Mouse (Mus musculus) heart, embryonic 14.5 days (tissue): ENCODE results near the gene Klrb1b. TPM values are rescaled to one million over a fixed set of nuclear protein-coding genes. Genes with fewer than 3 reads are reported as not detected.

Source experiments
- ATAC-seq: fragments of 200-750 bp; cut with Nextera tagmentation; 2 replicates; pipeline ENCODE4 v1.8.0; 2017; ENCODE audit warnings: low read depth, moderate TSS enrichment; ENCODE audit not compliant: insufficient number of reproducible peaks, insufficient read depth, low FRiP score
- H3K27ac ChIP-seq, 2 experiments: fragments of 200-500 bp in 1 of 2; fragments of 300-500 bp in 1 of 2; sonication (generic) in 1 of 2; replicated peaks in 1 of 2; 2 replicates each; pipeline ENCODE4 v1.5.1; 2012 to 2014; ENCODE audit warnings: low read depth in 2 of 2, low read length in 2 of 2, control low read depth in 1 of 2, mild to moderate bottlenecking in 1 of 2, mixed read lengths in 1 of 2; ENCODE audit not compliant: control insufficient read depth in 1 of 2, insufficient read depth in 1 of 2
- H3K27me3 ChIP-seq: fragments of 300-500 bp; sonication (generic); 2 replicates; pipeline ENCODE4 v1.6.1; 2014; ENCODE audit warnings: mild to moderate bottlenecking, low read length, control low read depth; ENCODE audit not compliant: control insufficient read depth, insufficient read depth
- H3K36me3 ChIP-seq: fragments of 300-500 bp; sonication (generic); 2 replicates; pipeline ENCODE4 v1.6.1; 2014; ENCODE audit warnings: mild to moderate bottlenecking, control low read depth, low read length, mixed read lengths; ENCODE audit not compliant: control insufficient read depth, insufficient read depth
- H3K4me1 ChIP-seq, 2 experiments: fragments of 200-500 bp in 1 of 2; fragments of 300-500 bp in 1 of 2; sonication (generic) in 1 of 2; 2 replicates each; pipeline ENCODE4 v1.6.1; 2012 to 2014; ENCODE audit warnings: low read length in 2 of 2, control low read depth in 1 of 2, mixed read lengths in 1 of 2; ENCODE audit not compliant: control insufficient read depth in 2 of 2, insufficient read depth in 2 of 2
- H3K4me2 ChIP-seq: fragments of 300-500 bp; sonication (generic); 2 replicates; pipeline ENCODE4 v1.6.1; 2014; ENCODE audit warnings: mild to moderate bottlenecking, low read length
- H3K4me3 ChIP-seq, 2 experiments: fragments of 200-500 bp in 1 of 2; fragments of 300-500 bp in 1 of 2; sonication (generic) in 1 of 2; 2 replicates each; pipeline ENCODE4 v1.5.1; 2012 to 2014; ENCODE audit warnings: low read length in 2 of 2, mild to moderate bottlenecking in 2 of 2, control low read depth in 1 of 2, low read depth in 1 of 2, moderate library complexity in 1 of 2; ENCODE audit not compliant: control insufficient read depth in 1 of 2, insufficient read depth in 1 of 2
- H3K9ac ChIP-seq: fragments of 300-500 bp; sonication (generic); 2 replicates; pipeline ENCODE4 v1.6.1; 2014; ENCODE audit warnings: mild to moderate bottlenecking, low read length
- H3K9me3 ChIP-seq: fragments of 300-500 bp; sonication (generic); 2 replicates; pipeline ENCODE4 v1.6.1; 2016; ENCODE audit warnings: low read length, control low read depth; ENCODE audit not compliant: control insufficient read depth
- WGBS: fragments of 180-500 bp; shearing (Covaris S2); extraction: QIAGEN DNeasy Blood & Tissue Kit; methylation state at CpG from one replicate; pipeline ENCODE4 v1.1.7; 2014; 5-methylcytosine and 5-hydroxymethylcytosine counted together
- polyA plus RNA-seq: library from polyadenylated mRNA; unstranded; fragments of >200 nt; fragmentation: Nextera tagmentation; extraction: Ambion mirVana; gene quantifications from 2 replicates; pipeline ENCODE4 v1.2.1, GENCODE M21; 2014

The Klrb1b gene
- polyA plus RNA-seq, 1 experiment from 2014 or later, result not detected

DNA sequence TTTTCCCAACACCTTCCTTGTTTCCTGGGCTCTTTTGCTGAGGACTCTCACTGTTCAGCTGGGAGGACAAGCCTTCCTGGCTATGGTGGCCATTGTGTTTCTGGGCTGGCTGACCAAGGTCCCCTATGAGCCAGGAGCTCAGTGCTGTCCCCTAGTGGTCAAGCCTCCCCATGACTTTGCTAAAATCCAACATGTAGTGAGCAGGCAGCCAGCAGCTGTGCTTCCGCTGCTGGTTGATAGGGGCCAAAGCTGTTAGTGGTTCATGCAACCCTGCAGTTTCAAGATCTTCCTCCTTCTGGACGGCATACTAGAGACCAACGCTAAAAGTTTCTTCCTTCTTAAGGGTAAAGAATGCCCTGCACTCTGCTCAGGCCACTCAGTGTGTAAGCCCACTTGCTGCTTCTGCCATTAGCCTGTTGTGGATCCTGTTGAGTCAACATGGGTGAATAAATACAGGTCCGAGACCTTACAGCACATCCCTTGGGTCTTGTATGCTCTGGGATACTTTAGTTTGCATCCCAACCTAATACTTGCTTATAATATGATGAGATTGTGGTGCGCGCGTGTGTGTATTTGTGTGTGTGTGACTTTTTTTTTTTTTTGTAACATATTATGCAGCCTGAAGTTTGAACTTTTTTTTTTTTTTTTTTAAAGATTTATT, 19.3 kb upstream of the Klrb1b start:
- H3K4me3 ChIP-seq, result 0 out of 4 replicates have a peak overlapping the region, but pooled peaks of 1 of the 2 experiments have one; percentile 19

DNA sequence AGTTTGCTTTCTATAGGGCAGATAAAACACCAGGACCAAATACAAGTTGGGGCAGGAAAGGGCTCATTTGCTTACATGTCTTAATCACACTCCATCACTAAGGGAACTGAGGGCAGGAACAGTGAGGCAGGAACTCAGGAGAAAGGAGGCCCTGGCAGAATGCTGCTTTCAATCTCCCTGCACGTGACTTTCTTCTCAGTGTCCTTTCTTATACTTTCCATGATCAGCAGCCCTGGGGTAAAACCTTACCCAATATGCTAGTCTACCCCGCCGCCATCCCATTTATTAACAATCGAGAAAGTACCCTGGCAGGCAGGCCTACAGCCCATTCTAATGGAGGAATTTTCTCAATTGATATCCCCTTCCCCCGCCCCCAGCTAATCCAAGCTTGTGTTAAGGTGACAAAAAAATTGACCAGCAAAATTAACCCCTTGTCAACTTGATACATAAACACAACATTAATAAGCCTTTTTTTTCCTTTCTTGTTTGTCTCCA, 18.5 kb upstream of the Klrb1b start:
- no peak overlapping the region for H3K27ac ChIP-seq
- ATAC-seq, result no peak
- H3K4me1 ChIP-seq, result peaks cover 2 to 15% of the 10 kb centered on the region in 2 experiments; a peak in 3 of 4 replicates
- no peaks in the 10 kb centered on the region for H3K9me3 ChIP-seq
- no peak overlapping the region for H3K4me3 ChIP-seq
- H3K27me3 ChIP-seq, result no peaks in the 10 kb centered on the region
- H3K9ac ChIP-seq, result no peak overlapping the region
- no peaks in the 10 kb centered on the region for H3K36me3 ChIP-seq
- H3K4me2 ChIP-seq, result no peak overlapping the region
- 87% methylated on average over 5 of the region's 5 CpGs for WGBS

More for the DNA sequence above, 19.3 kb upstream of the Klrb1b start:
- Histone ChIP-seq H3K4me1 (peaks cover 2 to 15% of the 10 kb centered on the region in 2 experiments; a peak in 3 of 4 replicates), H3K27me3 (no peaks in the 10 kb centered on the region), H3K36me3 (no peaks in the 10 kb centered on the region), H3K9ac (no peak overlapping the region), H3K9me3 (no peaks in the 10 kb centered on the region), H3K27ac (no peak overlapping the region), H3K4me2 (peak overlapping the region; percentile 44)
- 31% methylated on average over 7 of the region's 7 CpGs for WGBS
- ATAC-seq, result no peak

DNA sequence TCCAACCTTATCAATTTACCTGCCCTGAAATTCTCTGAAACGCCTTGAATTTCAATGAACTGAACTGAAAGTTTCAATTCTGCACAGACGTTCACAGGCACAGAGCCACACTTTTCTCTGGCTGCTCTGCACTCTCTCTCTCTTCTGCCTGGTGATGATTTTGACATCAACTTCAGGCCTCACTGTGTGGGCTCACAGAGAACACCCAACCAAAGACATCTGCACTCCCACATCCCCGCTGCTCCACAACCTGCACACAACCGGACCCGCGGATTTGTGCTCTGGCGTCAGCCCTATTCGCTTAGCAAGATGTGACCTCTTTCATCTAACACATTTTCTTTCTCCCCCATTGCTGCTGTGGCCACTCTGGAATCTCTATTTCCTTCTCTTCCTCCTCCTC, 18.0 kb upstream of the Klrb1b start:
- WGBS, result 31% methylated on average over 8 of the region's 8 CpGs
- ATAC-seq, result no peak
- H3K4me2 ChIP-seq, result peak overlapping the region; percentile 84

DNA sequence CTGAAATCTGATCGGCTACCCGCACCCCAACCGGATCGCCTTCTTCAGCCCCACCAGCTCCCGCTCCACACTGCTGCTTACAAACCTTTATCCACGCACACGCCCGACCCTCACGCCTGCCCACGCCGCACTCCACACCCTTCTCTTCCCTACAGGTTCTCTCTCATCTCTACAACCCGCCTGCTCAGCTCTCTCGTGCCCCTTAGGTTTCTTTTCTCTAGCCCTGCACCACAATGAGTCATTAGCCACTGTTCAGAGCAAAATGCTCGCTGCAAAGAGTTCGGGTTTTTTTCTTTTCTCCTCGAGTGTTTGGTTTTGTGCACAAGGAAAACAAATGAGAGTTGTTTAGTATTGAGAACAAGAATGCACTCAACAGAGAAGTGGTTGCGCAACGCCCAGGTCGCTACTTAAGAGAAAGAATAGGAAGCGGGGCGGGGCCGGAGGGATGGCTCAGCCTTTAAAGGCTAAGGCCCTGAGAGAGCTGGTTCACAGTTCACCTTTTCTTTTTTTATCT, 17.4 kb upstream of the Klrb1b start:
- peaks cover 2 to 15% of the 10 kb centered on the region in 2 experiments; a peak in 3 of 4 replicates for H3K4me1 ChIP-seq
- no peaks in the 10 kb centered on the region for H3K36me3 ChIP-seq
- ATAC-seq, result peak; percentile 8; the same call in 1 of the 2 replicates
- WGBS, result under 1% methylated on average over 22 of the region's 22 CpGs
- peak overlapping the region; percentile 76 to 91 for H3K4me3 ChIP-seq
- H3K27ac ChIP-seq, result peak overlapping the region; percentile 78 to 93
- no peaks in the 10 kb centered on the region for H3K9me3 ChIP-seq
- H3K4me2 ChIP-seq, result peak overlapping the region; percentile 84
- H3K9ac ChIP-seq, result peak overlapping the region; percentile 93
- no peaks in the 10 kb centered on the region for H3K27me3 ChIP-seq

More for the DNA sequence above, 18.0 kb upstream of the Klrb1b start:
- no peaks in the 10 kb centered on the region for H3K36me3 ChIP-seq
- H3K4me3 ChIP-seq, result peak overlapping the region in 1 of 2 experiments; percentile 91; a peak in 2 of 4 replicates
- H3K9me3 ChIP-seq, result no peaks in the 10 kb centered on the region
- no peak overlapping the region for H3K27ac ChIP-seq
- no peak overlapping the region for H3K9ac ChIP-seq
- no peaks in the 10 kb centered on the region for H3K27me3 ChIP-seq
- peaks cover 2 to 15% of the 10 kb centered on the region in 2 experiments; a peak in 3 of 4 replicates for H3K4me1 ChIP-seq

DNA sequence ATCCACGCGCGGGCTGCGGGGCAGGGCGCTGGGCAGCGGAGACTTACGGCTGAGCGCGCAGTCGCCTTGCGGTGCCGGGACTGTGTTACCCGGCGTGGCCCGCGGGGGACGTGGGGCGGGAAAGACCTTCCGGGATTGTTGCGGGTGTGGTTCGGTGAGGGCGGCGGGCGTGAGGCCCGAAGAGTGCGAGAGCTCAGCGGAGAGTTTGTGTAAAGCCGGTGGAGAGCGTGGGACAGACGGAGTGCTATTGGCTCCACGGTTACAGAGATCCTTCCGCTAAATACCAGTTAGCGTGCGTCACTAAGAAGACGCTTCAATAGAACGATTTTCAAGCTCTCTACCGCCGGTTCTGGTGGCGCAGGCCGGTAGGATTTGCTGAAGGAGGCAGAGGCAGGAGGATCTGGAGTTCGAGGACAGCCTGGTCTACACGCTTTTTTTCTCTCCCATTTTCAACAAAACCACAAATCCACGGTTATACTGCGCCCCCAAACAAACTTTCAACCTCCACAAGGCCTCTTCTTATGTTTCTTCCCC, 16.9 kb upstream of the Klrb1b start:
- ATAC-seq, result peak; percentile 76
- Histone ChIP-seq H3K9ac (peak overlapping the region; percentile 93), H3K4me2 (peak overlapping the region; percentile 84), H3K4me3 (peak overlapping the region; percentile 76 to 91), H3K27me3 (no peaks in the 10 kb centered on the region), H3K27ac (peak overlapping the region; percentile 78 to 93), H3K36me3 (no peaks in the 10 kb centered on the region), H3K4me1 (peaks cover 2 to 15% of the 10 kb centered on the region in 2 experiments; a peak in 3 of 4 replicates), H3K9me3 (no peaks in the 10 kb centered on the region)
- WGBS, result 0% methylated on average over 44 of the region's 44 CpGs

DNA sequence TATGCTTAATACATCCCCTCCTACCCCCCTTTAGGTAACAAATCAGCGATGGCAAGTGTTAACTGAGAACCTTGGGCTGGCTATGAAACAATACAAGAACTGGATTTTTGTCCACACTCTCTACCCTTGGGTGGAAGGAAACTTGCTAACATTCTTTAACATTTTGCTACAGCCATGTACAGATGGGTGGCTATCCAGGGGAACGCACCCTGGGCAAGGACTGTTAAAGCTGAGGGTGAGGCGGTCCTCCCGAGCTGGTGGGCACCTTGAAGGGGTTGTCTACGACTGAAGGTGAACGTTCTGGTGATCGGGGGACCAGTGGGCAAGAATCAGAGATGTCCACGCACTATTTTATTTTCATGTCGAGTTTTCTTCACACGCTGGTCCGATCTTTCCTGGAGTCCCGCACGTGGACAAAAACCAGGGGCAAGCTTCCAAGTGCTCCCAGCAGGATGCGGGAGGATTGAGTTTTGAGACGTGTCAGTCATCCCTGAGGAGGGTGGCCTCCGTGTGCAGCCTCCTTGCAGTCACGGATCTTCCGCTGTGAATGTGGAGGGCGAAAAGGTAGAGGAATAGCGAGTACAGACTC, 16.3 kb upstream of the Klrb1b start:
- no peak for ATAC-seq
- Histone ChIP-seq H3K9me3 (no peaks in the 10 kb centered on the region), H3K27ac (peak overlapping the region; percentile 78 to 93), H3K4me2 (peak overlapping the region; percentile 84), H3K27me3 (no peaks in the 10 kb centered on the region), H3K4me1 (peaks cover 2 to 15% of the 10 kb centered on the region in 2 experiments; a peak in 3 of 4 replicates), H3K4me3 (peak overlapping the region; percentile 76 to 91), H3K36me3 (no peaks in the 10 kb centered on the region), H3K9ac (peak overlapping the region; percentile 85)
- under 1% methylated on average over 20 of the region's 20 CpGs for WGBS

DNA sequence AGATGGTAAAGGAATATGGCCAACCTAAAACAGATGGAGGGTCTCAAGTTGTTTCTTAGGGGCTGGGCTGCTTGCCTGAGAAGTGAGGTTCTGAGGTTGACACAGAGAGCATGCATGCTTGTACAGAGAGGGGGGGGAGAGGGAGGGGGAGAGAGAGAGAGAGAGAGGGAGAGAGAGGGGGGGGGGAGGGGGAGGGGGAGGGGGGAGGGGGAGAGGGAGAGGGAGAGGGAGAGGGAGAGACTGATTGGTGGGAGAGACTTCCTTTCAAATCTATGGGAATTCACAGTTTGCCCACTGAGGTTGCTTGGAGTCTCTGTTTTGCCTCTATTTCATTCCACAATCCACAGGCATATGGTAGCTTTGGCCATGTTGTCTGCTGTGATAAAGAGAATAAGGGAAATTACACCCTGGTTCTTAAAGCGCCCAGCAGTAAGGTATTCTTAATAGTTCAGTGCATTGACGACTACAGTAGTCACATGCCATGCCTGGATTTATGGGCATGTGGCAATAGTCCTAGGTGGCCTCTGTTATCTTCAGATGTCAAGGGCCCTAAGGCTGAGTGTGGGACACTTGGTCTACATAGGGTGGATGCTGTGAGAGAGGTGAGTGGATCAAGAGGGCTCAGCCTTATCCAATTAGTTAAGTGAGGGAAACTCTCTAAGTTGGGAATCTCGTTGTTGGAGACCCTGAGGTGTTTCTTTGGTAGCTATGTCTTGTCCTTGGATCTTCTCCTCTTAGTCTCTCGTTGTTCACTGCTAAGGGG, 15.4 kb upstream of the Klrb1b start:
- WGBS, result 32% methylated on average over 4 of the region's 4 CpGs
- Histone ChIP-seq H3K4me1 (peaks cover 2 to 18% of the 10 kb centered on the region in 2 experiments; a peak in 3 of 4 replicates), H3K9me3 (no peaks in the 10 kb centered on the region), H3K27me3 (no peaks in the 10 kb centered on the region), H3K4me3 (peak overlapping the region in 1 of 2 experiments; percentile 91; a peak in 3 of 4 replicates), H3K27ac (no peak overlapping the region), H3K9ac (peak overlapping the region; percentile 85; the same call in 1 of the 2 replicates), H3K4me2 (peak overlapping the region; percentile 84), H3K36me3 (no peaks in the 10 kb centered on the region)
- no peak for ATAC-seq
